Mouse (Mus musculus): Measurements from ENCODE around the gene Mrpl45.

DNA sequence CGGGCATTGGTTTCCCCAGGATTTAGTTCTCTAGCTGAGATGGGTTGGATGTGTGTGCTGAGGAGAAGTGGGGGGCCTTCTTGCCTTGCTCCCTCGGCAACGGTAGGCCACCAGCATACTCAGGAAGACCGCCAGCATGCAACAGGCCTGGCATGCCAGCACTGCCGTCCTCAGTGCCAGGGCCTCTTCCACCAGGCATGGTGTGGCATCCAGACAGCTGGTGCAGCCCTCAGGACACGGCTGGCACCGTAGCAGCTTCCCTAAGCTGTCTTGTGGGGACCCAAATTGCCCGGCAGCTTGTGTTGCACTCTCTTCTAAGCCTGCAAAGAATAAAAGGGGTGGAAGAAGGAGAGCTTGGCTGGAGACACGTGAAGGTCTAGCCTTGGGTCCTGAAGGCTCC lies 30.9 kb downstream of the Mrpl45 start:
- TF ChIP-seq CTCF (conservative IDR thresholded peaks at IDR 0.05; ENCODE audit: insufficient read depth, insufficient read length, low read depth, low read length) (no peak), POLR2A (IDR thresholded peaks at IDR 0.05; ENCODE audit: low read depth, low read length) (no peak)

Measured in kidney, adult 2 months (tissue).